Mouse (Mus musculus) heart, adult 8-10 months (tissue): Measurements from ENCODE around the gene Sparc. TPM values are rescaled to one million over a fixed set of nuclear protein-coding genes. Genes with fewer than 3 reads are reported as not detected.
A peak's percentile ranks its signal among the peaks of the same experiment; 100 is the strongest.

ENCODE experiments used
- DNase-seq: peaks from one replicate; pipeline ENCODE4 v3.0.0; 2022; ENCODE audit warnings: low spot score
- total RNA-seq, 4 experiments: library from RNA; stranded (reverse); gene quantifications; 2 replicates each; pipeline ENCODE4 v1.2.4; 2022

The Sparc gene
- 100 to 1,000 TPM; 202 to 357 (median 299) TPM for total RNA-seq

DNA sequence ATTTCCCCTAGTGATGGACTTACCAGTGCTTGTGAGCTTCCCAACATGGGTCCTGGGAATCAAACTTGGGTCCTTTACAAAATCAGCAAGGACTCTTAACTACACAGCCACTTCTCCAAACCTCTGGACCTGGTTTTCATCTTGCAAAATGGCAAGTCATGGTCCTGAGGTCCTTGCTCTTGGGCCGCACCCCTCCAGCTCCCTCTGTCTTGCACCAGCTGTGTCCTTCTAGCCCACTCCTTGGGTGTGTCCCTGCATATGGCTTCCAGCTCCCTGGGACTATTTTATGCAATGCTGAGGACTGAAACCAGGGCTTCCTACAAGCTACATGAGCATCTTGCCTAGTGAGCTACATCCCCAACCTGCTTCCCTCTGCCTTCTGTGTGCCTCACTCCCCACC is at the start of gene Sparc:
Gene Sparc, minus strand, starts transcription at position 206 of the 400 bp plus-strand sequence.
- DNase-seq = no peak

DNA sequence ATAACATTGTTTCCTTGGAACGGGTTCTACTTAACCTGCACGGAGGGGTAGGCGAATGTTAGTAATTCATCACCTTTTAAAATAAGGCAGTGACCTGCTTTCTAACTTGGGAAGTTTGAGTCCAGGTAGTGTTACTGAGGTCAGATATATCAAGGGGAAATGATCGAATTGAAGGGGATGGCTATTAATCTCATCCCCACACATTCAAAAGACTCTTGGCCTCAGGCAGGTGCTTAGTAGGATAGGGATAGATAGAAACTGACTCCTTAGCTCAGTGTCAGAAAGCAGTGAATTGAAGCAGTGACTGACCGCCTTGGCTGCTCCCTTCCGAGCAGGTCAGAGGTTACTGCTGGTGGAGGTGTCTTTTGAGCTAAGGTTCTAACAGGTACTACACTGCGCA is 48.5 kb upstream of the Sparc start:
- no peak for DNase-seq

DNA sequence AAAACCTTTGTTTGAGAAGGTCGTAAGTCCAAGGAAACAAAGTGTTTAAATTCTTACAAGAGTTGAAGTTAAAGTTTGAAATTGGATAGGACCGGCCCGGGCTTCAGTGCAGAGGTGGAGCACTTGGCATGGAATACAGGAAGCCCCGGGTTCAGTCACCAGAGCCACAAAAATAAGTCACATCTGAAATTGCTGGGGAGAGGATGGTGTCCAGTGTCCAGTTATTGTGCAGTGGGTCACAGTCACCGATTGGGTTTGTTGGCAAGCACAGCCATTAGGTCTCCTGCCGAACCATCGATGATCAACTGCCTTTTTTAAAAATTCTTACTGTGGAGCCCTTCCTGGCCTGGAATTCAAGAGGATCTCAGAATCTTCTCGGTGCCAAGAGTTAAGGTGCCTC is 47.8 kb upstream of the Sparc start:
- no peak for DNase-seq

DNA sequence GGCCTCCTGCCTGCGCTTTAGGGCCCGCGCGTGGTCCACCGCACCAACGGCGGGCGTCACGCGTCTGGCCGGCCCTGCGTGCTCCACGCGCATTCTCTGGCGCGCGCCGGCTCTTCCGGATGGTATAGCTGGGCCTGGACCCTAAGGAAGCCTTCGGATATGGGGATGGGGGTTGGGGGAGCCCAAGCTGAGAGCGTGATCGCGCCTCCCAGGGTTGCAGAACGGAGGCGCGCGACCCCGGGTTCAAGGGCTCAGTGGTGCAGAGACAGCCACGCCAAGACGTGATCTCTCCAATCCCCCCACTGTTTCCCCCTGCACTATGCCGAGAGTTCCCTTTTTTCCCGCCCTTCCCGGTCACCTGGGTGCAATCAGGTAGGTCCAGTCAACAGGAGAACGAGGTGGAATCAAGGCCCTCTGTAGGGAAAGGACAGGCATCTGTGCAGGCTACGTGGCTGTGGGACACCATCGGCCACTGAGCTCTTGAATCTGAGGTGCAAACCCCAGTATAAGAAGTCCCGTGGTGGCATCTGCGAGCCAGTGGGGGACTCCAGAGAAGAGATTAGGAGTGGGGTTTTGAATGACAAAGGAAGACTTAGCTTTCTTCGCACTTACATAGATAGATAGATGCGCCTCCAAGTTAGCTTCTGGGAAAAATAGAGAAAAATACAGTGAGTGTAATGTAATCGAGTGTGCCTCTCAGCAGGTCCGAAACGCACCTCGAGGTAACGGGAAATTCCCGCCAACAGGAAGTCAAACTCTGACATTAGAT is 47.1 kb upstream of the Sparc start:
- DNase-seq = no peak

DNA sequence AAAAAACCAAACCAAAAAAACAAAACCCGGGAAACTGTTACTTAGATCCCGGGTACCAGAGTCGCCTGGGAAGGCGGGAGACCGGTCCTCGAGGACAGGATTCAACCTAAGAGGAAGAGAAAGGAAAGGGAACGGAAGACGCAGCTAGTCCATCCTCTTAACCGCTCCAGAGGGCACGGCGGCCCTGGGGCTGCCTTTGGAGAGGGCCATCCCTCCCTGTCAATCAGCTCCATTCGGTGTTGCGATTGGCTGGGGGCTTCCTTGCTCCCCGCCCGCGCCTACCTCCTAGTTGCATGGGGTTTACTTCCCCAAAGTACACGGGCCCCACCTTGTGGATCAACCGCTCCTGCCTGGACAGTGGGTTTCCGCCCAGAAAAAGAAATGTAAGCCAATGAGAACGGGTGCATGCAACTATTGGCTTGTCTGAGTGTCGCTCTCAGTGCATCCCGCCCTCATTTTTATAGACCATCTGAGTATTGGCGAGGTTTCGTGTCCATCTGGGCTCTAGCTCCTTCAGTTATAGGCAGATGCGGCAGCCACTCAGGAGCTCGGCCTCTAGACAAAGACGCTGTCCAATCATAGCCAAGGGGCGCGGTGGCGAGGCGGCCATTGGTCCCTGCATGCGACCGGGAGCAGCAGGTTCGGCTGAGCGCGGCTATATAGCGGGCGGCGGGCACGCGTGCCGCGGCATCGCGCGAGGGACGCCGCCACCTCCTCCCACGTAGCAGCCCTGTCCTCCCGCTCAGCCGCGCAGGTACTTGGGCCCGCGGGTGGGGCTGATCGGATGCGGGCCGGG is 46.3 kb upstream of the Sparc start, which contains the start of gene G3bp1:
Gene G3bp1, plus strand, starts transcription at position 638 of the 796 bp plus-strand sequence.
- peak; percentile 100 for DNase-seq

DNA sequence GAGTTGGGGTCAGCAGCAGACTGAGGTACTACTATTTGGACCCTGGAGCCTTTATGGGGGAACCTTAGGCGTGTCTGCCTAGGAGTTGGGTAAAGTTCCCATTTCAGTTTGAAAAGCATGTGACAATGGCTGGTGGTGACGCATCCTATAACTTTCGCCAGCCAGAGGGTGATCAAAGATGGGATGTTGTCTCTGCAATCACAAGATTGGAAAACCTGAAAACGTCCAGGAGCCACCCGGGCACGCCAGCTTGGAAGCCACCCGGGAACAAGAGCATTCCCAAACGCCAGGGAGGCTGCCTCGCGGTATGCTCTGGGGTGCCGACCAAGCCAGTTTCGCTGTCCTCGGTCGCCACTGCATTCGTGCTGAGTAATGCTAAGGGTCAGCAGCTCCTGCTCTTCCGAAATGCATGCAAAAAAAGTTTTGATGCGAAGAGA is 45.6 kb upstream of the Sparc start:
- DNase-seq = peak; percentile 33

DNA sequence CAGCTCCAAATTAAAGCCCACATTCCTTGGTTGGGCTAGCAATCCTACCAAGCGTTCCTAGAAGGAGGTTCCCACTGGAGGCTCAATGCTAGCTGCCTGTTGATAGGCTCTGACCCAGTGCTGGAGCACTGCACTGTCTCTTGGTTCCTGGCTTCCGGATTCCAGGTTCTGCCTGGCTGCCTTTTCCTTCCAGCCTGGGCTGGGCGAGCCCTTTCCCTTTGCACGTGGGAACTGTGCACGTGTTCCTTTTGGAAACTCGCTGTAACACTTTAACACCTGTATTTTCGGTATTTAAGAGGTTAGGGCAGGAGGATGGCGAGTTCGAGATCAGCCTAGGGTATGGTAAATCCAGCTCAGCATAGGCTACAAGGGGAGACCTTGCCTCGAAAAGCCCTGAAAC is 45.0 kb upstream of the Sparc start:
- peak; percentile 48 for DNase-seq

DNA sequence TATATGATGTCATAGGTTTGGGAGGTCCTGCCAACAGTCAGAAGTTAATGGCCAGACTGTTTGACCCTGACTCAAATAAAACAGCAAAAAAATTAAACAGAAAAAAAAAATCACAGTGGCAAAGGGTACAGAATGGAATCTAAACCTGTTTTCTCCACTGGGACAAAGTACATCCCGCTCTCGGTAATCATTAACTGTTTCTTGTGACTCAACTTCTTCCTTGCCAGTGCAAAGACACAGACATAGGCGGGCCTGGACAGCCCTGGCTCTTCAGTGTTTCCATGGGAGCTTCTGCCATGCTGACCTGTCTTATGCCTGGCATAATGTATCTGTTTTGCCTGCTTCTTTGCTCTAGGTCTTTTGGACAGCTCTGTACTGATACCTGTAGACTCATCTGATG is 42.2 kb upstream of the Sparc start:
- DNase-seq = no peak

DNA sequence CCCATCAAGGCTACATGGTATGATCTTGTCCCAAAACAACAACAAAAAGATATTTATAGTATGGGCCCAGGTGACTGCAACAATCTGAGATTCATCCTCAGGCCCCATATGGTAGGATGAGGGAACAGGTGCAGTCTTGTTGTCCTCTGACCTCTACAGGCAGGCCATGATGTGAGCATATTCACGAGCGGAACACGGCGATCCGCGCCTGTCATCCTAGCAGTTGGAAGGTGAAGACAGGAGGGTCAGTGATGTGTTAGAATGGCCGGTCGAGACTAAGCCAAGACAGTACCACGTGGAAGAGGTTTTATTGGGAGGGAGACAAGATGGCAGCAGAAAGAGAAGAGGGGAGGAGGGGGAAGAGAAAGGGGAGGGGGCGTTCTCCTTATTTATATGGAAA is 41.7 kb upstream of the Sparc start:
- DNase-seq = no peak

DNA sequence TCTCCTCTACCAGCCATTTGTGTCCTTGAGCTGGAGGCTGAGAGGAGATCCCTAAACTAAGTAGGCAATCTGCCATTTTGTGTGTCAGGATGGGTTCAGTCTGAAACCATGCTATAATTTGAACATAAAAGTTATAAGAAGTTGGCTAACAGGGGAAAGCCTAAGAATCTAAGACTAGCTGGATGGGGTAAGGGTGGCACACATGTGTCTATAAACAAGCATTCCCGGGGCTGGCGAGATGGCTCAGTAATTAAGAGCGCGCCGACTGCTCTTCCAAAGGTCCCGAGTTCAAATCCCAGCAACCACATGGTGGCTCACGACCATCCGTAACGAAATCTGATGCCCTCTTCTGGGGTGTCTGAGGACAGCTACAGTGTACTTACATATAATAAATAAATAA is 39.2 kb upstream of the Sparc start:
- DNase-seq = no peak

DNA sequence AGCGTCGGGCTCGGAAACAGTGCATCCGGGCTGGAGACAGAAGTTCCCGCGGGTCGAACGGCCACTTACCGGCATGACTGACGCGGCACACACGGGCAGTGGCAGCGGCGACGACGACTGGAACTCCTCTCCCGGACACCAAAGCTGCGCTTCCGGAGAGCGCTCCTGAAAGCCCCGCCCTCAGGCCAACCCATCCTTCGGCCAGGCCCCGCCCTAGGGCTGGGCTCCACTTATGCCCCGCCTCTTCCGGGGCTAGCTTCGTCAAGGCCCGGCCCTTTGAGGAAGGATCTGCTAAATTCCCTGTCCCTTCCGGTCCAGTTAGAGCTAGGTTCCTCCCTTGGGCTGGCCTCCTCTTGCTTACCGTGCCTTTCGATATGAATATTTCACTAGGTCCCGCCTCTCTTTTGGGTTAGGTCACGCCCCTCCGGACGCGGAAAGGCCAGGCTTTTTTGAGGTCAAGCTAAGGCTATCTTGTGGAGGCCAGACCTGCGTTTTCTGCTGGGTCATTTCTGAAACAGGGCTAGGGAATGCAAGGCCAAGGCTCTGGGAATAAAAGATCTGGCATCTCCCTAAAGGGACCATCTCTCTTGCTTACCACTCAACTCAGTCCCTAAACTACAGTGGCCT is 38.1 kb upstream of the Sparc start, which contains the start of gene Atox1:
Gene Atox1, minus strand, starts transcription at position 221 of the 627 bp plus-strand sequence.
- DNase-seq = peak; percentile 96

DNA sequence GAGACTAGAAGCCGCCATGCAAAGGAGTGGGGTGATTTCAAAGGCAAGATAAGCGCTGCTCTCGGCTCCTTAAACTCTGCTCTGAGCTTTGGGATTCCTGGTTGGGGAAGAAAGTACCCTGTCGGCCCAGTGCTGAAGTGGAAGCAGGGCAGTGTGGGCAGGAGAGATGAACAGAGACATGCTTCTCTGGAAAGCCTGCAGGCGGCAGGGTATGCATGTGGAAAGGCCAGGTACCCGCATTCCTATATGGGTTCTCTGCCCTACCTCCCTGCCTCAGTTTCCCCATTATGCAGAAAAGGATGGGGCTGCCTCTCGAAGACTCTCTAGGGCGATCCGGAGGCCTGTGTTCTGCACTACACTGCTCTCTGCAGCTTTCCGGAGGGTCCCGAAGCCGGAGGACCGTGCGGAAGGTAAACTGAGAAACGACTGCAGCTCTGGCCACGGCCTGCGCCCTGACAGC is 37.6 kb upstream of the Sparc start:
- no peak for DNase-seq

DNA sequence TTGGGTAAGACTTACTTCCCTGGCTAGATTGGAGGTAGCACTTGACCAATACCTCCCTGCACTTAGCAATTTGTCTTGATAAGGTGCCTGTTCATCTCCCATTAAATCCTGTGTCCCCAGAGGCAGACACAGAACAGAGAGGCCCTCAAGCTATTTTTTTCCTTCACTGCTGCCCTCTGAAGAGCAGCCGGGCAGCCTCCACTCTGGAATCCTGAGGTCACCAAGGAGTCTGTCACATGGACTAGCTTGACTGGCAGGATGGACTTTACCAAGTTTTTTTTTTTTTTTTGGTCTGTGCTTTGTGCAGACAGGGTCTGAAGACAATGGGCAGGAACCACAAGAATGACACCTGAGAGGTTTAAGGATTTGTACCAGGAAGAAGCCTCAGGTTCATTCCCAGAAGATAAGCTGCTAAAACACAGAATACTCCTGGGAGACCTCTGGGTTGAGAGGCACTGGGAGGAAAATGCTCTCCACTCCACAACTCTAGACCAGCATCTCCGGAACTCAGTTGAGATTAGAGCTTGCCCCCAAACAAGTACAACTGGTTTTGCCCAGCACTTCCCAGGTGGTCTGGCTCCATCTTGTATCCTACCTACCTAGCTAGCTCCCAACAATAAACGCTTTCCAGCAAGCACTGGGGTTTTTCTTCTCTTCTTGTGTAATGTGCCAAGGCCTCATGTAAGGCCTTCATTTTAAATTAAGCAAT is 37.0 kb upstream of the Sparc start:
- DNase-seq = no peak

DNA sequence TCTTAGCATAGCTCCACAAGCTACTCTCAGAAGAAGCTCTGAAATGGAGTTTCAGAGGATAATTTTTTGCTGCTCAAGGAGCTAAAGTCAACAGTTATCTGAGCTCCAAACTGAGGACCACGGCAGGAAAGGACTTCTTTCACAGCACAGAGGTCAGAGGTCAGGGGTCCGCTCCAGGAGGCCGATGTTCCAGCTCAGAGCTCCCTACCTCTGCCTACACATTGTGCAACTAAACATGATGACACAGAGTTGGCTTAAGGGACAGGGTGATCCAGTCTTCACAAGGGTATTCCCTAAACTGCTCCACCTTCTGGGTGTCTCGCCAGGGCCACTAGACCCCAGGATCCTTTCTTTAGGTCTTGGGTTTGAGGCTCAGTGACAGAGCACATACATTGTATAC is 35.5 kb upstream of the Sparc start:
- DNase-seq = no peak

DNA sequence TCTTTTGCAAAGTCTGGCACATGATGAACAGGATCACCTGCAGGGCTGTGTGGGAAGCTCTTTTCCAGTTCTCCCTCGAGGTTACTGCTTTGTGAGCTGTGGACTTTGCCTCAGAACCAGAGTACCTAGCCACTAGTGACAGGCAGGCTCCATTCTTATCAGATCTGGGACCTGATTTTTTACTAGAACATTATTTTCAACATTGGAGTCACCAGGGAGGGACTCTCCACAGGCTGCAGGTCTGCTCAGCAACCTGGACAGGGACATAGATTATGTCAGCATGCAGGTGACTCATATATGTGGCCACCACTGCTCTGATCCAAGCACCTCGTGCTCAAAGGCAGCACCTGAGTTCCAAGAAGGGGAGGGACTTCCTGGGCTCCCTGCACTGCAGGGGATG is 32.2 kb upstream of the Sparc start:
- no peak for DNase-seq

DNA sequence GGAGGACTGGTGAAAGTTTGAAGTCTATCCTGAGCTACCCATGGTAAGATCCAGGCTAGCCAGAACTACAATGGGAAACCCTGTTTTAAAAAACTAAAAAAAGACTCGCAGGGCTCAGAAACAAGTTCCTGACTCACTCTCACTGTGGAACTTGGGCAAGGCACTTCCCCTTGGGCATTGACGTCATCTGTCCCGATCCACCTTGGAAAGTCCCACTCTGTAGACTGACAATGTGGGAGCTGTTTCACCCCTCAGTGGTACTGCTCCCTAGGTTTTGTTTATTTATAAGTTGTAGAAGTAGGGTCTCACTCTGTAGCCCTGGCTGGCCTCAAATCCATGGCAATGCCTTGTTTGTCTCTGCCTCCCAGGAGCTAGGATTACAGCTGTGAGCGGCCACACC is 30.7 kb upstream of the Sparc start:
- peak; percentile 66 for DNase-seq

DNA sequence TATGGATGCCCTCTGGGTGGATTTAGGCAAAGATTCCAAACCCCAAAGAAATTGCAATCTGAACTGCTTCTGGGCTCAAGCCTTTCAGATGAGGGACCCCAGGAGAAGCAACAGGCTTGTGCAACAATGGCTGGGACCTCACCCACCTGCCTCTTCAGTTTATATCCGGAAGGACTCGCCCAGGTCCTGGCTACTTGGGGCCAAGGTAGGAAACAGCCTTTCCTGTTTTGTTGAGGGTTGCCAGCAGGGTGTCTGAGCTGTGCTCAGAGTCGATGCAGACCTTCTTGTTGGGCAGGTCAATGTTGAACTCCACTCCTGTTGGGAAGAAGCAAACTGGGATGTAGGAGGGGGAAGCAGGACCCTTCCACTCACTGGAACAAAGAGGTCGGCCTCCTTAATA is 27.3 kb upstream of the Sparc start:
- DNase-seq = no peak

DNA sequence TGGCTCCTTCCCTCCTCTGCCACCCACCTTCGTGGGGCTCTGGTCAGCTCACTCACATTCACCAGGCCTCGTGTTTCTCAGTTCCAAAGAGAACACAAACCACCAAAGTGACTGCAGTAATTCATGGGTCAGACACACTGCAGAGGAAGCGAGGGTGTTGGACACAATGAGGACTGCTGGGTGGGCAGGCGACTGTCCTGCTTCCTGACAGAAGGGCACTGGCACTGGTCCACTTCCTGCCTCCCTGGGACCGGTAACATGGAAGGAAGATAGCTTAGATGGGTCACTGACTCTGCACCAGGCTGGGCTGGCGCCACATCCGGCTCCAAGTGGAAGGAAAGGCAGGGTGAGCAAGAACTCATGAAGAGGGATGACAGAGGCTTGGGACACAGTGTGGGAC is 26.5 kb upstream of the Sparc start:
- no peak for DNase-seq

DNA sequence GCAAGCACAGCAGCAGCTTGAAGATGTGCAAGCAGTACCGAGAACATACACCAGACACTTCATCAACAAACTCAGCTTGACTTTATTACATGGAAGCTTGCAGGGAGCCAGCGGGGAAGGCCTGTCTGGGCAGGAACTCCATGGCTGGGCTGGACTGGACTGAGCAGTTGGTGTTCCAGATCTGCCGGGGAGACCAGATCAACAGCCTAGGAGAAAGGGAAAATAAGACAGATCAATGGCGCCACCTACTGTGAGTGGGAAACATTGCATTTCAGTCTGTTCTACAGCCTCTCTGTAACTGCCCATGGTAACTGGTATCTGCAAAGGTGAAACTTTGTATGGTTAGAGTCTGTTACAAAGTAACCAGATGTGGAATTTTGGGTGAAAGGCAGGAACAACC is 23.6 kb upstream of the Sparc start:
- peak; percentile 90 for DNase-seq

DNA sequence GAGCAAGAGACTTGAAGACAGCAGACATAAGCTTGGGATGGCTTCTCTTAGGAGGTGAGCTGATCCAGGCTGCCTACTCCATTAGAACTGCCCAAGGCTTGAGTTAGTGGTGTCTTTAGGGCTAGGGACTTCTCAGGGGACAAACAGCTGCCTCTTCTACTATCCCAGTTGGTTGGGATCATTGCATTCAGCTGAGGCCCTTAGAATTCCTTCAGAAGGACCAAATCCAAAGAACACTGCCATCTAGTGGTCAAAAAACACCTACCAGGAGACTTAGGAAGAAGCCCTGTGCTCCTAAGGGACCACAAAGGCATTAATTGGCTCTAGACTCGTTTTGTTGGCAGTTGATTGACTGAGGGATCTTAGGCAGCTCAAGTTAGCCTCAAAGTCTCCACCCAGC is 21.8 kb upstream of the Sparc start:
- peak; percentile 88 for DNase-seq

DNA sequence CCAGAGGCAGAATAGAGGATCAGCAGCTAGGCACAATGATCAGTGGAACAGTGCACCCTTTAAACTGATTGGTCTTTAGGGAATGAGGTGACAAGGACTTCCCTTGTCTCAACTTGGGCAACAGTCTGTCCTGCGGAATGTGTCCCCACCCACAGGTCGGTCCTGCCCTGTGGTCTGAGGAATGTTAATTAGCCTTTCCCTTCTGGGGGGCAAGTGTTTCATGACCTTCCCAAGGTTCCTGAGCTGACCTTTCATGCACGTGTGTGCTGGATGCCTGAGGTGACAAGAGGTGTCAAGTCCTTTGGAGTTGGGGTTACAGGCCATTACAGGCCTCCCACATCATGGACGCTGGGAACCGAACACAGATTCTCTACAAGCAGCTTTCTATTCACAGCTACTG is 16.7 kb upstream of the Sparc start:
- no peak for DNase-seq

DNA sequence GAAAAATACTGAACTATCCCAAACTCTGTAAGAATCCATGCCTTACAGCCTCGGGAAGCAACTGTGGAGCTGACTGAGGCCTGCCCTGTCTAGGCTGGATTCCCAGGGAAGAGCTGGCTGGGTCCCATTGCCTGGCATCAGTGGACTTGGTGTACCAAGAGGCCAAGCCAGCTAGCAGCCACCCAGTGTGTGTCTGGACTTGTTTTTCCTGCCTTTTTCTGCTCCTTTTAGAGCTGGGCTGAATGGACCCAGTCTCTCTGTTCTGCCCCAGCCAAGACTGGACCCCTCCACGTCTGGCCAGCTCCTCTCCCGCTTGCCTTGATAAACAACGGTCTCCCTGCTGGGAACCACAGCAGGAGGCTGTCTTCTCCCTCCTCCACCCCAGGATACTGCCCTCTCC is 15.0 kb upstream of the Sparc start:
- DNase-seq = no peak
